Mouse (Mus musculus): ENCODE measurements around the gene Ino80e. TPM values are rescaled to one million over a fixed set of nuclear protein-coding genes. Genes with fewer than 3 reads are reported as not detected.
"Not testable (repeated sequence)": the region's sequence is repeated elsewhere in the genome, so short reads cannot be mapped to it uniquely, and the experiment has no call there.

Gene Ino80e
- total RNA-seq (2015), result 42.5 and 51.5 TPM in 2 replicates
- total RNA-seq (2017), result 21.3 and 46.4 TPM in 2 replicates

DNA sequence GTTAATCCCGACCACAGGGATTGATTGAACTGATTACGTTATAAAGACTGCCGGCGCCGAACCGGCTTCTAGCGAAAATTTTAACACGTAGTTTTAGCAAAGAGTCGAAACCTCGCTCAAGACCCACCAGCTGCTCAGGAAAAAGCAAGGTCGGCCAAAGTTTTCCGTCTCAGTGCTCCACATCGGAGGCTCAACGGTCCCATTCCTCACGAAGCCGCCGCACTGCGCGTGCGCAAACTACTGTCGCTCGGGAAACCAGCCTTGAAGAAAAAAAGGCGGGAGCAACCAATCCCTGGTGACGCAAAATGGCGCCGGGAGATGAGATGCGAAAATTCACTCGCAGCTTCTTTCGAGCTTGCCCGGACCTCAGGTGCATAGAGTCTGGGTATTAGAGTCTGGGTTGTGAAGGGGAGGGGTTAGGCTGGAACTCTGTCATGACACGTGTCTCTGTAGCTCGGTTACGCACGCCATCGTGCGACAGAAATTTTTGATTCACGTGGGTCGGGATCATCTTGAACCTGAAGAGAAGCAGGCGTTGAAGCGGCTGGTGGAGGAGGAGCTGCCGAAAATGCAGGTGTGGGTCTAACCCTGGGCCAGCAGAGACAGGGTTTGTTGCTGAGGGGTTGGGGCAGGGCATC lies at the start of gene Ino80e:
Ino80e (minus strand) TSS at position 231 of the 638 bp plus-strand sequence.
- peak; percentile 60 for ATAC-seq (ENCODE audit: poor library complexity, severe bottlenecking)

DNA sequence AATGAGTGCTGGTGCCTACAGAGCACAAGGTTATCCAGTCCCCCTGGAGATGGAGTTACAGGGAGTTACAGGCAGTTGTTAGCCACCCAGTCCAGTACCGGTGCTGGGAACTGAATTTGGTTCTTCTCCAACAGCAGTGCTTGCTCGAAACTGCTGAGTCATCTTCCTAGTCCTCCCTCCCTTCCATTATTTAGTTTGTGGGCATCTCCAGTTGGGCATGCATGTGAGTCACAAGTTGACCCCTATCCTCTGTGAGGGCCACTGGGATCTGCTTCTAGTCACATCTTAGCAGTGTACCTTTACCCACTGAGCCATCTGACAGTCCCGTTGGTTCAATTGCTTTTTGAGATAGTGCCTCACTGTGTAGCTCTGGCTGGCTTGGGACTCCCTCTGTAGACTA lies 43.4 kb upstream of the Ino80e start:
- no peak for ATAC-seq (ENCODE audit: poor library complexity, severe bottlenecking)

DNA sequence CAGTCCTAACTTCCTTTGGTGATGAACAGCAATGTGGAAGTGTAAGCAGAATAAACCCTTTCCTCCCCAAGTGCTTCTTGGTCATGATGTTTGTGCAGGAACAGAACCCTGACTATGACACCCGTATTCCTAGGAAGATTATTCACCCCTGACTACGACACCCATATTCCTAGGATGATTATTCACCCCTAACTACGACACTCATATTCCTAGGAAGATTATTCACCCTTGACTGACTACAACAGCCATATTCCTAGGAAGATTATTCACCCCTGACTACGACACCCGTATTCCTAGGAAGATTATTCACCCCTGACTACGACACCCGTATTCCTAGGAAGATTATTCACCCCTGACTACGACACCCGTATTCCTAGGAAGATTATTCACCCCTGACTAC lies 37.6 kb upstream of the Ino80e start:
- ATAC-seq (ENCODE audit: poor library complexity, severe bottlenecking), result not testable (repeated sequence)

DNA sequence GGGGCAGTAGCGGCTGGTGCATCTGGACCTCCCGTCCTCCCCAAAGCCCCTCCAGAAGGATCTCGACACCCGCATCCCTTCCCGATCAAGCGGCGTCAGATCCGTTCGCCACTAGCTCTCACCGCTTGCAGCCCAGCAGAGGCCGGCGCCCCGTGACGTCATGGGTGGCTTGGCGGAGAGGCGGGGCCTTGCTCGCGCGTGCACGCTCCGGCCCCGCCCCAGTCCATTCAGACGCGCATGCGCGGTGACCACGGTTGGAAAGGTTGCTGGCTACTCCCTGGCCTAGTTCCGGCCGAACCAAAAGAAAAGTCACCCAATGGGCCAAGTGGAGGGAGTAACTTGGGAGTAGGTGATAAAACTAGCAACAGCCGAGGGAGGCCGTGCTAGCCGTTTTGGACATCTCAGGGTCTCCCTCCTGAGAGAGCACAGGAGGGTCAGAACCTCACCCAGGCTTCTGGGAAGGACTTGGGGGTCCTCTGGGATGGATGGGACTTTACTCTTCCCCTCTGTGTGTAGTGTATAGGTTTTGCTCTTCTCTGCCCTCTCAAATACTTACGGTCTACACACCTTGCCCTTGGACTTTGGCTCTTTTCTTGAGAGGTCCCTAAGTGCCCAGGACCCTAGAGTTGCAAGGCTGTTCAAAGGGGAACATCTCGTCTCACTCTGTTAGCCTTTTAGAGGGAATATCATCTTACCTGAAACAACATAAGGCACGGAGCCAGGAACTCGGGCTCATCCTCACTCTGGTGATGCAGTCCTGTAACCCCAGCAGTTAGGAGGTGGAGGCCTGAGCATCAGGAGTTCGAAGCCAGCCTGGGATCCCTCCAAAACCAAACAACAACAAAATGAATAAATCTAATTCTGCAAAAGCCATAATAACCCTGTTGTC lies 36.2 kb upstream of the Ino80e start:
- ATAC-seq (ENCODE audit: poor library complexity, severe bottlenecking), result peak; percentile 93

DNA sequence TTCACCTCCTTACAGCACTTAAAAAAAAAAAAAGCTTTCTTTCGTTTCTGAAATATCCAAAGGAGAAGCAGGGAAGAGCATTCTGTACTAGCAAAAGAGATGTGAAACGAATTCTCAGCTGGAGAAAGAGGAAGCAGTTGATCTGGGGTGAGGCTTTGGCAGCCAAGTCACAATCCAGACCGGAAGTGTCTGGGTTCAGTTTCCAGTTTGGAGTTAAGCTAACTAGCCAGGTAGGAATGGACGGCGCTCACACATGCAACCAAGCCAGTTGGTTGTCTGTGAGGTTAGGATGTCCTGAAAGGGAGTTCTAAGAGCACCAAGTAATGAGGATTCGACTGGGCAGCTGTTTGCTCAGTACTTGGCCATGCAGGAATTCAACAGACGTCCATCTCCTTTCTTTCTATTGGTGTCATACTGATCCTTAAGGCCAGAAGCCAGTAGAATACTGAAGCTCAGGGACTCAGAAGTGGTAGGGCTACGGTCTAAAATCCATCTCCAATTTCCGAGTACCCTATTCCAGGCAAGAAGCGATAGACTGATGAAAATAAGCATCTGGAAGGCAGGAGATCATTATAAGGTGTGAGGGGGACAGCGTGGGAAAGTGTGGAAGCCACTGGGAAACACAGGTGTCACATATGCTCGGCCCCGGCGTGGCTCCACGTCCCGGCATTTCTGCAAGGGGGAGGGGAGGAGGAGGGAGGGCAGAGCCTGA lies 35.4 kb upstream of the Ino80e start:
- peak; percentile 83 for ATAC-seq (ENCODE audit: poor library complexity, severe bottlenecking)

- ATAC-seq (ENCODE audit: poor library complexity, severe bottlenecking), result peak; percentile 7; the same call in 1 of the 2 replicates
These were observed 34.7 kb upstream of the Ino80e start for GRCm38 (mm10) chr7:126896912-126897311.

- ATAC-seq (ENCODE audit: poor library complexity, severe bottlenecking), result no peak
These were observed 26.7 kb upstream of the Ino80e start for GRCm38 (mm10) chr7:126888852-126889251.

- no peak for ATAC-seq (ENCODE audit: poor library complexity, severe bottlenecking)
These were observed 25.1 kb upstream of the Ino80e start for GRCm38 (mm10) chr7:126887281-126887680.

DNA sequence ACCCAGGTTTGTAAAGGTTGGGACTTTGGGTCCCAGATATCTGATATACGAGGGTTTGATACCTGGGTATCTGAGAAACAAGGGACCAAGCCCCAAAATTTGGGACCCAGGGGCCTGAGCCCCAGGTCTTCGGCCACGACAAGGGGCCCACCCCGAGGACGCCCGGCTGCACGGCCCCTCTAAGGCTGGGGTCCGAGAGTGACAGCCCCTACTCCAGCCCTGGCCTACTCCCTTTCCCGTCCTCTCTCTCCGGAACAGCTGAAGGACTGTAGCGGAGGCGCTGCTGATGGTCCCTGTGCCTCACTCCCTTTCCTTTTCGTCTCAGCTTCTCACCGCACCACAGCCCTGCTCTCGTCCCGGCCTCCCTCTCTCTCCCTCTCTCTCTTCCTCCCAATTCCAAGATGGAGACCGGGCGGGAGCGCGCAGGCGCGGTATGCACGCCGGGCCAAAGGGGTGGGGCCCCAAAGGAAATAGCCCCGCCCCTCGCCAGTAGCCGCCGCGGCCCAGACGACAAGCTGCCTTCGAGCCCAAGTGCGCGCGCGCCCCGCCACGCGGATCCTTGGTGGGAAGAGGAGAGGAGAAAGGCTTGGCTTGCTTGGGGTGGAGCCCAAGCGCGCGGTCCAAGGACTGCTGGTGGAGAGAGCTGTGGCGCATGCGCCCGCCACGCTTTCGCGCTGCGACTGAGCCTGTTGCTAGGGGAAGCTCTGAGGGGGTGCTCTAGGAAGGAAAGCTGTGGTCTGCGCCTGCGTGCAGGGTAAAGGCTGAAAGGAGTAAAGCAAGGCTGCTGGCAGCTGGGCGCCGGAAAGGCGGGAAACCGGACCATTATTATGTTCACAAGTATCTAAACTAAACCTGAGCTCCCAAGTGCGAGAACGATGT lies 22.3 kb upstream of the Ino80e start, which contains the start of gene Taok2:
Taok2 (minus strand) TSS at position 418 of the 879 bp plus-strand sequence.
- ATAC-seq (ENCODE audit: poor library complexity, severe bottlenecking), result peak; percentile 92

- no peak for ATAC-seq (ENCODE audit: poor library complexity, severe bottlenecking)
These were observed 21.6 kb upstream of the Ino80e start for GRCm38 (mm10) chr7:126883731-126884181.

DNA sequence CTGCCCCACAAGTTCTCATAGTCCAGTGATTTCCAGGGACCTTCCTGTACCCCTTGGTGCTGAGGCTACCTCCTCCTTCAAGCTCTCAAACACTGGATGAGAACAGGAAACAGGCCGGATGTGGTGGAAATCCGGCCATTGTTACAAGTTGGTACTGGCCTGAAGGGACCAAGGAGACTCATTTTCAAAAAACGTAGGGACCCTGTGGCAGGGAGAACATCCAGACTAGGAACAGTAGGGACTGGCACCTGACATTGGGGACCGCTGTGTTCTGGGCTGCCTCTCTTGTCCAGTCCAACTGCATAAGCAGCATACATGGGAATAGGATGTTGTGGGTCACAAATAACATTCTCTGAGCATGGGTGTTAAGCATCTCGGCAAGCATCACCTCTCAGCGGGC lies 18.9 kb upstream of the Ino80e start:
- ATAC-seq (ENCODE audit: poor library complexity, severe bottlenecking), result no peak

- no peak for ATAC-seq (ENCODE audit: poor library complexity, severe bottlenecking)
These were observed 15.1 kb upstream of the Ino80e start for GRCm38 (mm10) chr7:126877239-126877638.

GRCm38 (mm10) chr7:126870520-126870891 lies 8.3 kb upstream of the Ino80e start:
- no peak for ATAC-seq (ENCODE audit: poor library complexity, severe bottlenecking)

DNA sequence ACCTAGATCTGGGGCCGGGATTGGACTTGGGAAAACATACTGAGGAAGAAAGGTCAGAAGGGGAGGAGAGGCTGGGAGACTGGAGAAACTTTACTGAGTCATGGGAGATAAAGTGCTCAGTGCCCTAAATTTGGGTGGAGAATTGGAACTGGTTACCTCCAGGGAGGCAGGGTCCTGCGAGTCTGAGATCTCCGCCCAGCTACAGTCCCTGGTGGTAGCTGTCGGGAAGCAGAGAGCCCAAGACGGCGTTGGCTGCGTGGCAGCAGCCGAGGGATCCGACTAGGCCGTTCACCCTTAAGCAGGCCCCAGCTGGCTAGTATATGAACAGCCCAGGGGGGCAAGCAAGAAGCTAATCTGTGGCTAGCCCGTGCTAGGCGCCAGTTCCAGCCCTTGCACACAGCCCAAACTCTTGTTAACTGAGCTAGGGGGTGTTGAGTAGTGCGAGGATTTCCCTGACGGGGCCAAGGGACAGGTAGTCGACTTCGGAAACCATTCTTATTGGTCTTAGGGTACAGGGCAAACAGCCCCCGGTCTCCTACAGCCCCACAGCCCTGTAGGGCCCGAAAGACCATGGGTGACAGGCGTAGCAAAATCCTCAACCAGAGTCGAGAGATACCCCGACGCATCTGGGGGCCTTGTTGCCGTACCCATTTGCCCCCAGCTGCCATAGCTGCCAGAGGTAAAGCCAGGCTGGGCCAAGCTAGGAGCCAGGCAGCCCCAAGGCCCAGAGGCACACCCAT lies 7.8 kb upstream of the Ino80e start:
- no peak for ATAC-seq (ENCODE audit: poor library complexity, severe bottlenecking)

DNA sequence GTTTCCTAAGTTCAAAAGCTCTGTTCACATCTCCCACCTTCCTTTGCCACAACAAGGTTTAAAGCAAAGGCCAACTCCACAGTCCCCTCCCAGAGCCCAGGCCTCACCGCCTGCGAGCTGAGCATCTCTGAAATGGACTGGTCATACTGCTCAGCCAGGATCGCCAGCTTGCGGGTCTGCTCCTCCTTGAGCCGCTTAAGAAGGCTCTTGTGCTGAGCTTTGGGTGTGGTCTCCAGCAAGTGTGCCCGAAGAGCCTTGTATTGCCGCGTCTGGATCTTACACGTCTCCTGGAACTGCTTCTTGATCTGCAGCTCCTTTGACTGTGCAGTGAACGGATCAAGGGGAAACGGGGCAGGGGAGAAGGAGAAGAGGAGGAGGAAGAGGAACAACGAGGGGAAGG lies 5.8 kb upstream of the Ino80e start:
- ATAC-seq (ENCODE audit: poor library complexity, severe bottlenecking), result no peak

DNA sequence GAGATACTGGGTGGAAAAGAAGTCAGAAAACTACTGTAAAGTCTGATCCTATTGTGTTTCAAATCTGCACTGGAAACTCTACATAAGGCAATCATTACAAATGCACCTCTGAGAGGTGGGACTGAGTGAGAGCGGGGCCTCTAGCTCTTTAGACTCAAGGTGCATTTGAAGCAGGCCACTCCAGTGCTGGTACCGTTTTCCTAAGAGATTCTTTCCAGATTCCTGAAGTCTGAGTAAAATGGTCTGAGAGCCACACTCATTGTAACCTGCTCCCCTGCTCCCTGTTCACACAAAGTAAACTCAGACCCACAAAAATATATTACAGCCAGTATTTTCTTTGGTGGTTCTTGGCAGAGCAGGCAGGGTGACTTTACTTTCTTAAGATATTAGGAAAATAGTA lies 5.4 kb upstream of the Ino80e start:
- ATAC-seq (ENCODE audit: poor library complexity, severe bottlenecking), result no peak

DNA sequence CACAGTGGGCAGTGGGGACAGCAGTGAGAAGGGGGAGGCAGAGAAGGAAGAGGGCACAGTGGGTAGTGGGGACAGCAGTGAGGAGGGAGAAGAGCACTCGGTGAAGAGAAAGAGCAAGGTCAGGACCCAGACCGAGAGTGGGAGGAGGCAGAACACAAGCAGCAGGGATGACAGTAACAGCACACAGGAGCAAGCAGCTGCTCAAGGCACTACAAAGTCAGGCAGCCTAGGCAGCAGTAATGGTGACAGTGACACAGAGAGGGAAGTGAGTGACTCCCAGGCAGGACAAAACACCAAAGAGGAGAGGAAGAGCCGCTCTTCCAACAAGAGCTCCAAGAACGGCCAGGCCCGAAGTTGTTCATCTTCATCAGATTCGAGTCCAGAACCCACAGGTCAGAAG lies 1.6 kb upstream of the Ino80e start:
- ATAC-seq (ENCODE audit: poor library complexity, severe bottlenecking), result no peak

DNA sequence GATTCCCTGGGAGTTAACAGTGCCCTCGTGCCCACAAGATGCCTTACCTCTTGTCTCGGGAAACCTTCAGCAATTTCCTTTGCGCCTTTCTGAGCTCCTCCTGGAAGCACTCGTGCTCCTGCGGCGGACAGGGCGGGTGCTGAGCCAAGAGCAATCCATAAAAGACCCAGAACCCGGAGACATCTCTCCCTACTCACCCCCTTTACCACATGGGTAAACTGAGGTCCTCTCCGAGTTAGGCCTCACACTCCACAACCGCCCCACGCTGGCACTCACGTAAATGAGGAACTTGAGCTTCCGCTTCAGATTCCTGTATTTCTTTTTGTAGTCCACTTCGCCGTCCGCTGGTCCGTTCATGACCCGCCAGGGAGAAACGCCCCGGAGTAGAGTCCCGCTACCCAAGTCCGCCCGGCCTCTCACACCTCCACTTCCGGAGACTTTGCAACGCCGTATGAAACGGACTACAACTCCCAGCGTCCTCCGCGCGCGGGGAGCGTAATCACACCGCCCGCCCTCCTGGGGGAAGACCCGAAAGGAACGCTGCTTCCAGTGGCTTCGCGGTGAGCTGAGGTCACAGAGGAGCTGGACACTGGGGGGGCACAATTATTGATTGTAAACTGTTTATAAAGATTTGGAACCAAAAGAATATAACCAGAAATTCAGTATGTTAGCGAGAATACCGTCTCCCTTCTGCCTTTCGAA lies 597 bp downstream of the Ino80e start, which contains the start of gene Hirip3:
Hirip3 (plus strand) TSS at position 544 of the 702 bp plus-strand sequence.
- peak; percentile 92 for ATAC-seq (ENCODE audit: poor library complexity, severe bottlenecking)

DNA sequence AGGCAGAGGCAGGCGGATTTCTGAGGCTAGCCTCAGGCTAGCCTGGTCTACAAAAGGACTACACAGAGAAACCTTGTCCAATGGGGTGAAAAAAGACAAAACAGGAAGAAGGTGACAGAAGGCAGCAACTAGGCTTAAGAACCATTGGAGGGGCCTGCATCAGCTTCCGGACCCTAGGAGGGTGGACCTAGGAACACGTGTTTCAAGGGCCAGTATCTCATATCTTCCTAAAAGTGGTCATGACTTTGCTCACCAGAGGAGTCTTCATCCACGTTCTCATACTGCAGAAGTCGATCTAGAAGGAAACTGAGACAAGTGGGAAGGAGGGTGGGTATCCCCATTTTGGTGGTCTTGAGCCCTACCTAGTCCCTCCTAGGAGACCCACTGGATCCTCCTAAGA lies 1.2 kb downstream of the Ino80e start:
- ATAC-seq (ENCODE audit: poor library complexity, severe bottlenecking), result no peak

Data from megakaryocyte, adult 5-6 weeks (primary cell).